Mouse (Mus musculus) liver, adult (tissue): ENCODE measurements around the gene Wdr46.

Source experiments
- GATA4 ChIP-seq: IDR thresholded peaks from 2 replicates; pipeline ENCODE4 v1.6.1; 2014; ENCODE audit warnings: mild to moderate bottlenecking, low read length; ENCODE audit not compliant: insufficient replicate concordance

The Wdr46 gene

DNA sequence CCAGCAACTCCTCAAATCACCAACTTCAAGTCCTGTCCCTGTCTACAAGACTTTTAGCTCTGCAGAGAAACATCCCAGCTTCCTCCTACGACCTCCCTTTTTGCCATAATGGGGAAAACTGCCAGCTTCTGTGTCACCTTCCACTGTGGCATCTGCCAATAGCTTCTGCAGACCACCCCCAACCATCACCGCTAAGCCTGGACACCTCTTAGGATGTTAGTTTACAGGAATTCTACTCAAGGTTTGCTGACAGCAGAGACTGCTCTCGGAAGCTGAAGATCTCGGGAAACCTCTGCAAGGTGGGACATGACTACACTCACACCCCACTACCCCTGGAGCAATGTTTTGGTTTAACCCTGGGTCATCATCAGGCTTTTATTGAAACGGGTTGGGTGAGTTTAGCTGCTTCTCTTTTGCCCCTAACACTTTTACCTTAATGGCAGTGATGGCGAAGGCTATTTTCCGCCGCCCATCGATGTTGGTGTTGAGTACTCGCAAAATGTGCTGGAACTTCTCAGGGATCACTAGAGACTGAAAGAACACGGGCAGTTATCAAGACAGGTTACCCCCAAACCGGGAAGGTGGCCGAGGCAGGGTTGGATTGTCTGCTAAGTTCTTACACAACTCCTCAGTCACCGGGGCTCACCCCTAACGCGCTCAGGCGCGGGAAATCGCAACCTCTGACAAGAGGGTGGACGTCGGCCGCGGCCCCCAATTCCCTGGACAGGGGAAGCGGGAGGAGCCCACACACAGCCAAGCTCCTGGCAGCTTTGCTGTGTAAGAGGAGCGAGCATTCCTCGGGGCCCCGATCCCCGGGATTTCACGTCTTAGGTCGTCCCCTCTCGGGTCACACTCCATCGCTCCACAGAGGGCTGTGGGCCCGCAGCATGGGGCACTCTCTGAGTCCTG, 14.4 kb downstream of the Wdr46 start:
- TF ChIP-seq GATA4 = no peak

DNA sequence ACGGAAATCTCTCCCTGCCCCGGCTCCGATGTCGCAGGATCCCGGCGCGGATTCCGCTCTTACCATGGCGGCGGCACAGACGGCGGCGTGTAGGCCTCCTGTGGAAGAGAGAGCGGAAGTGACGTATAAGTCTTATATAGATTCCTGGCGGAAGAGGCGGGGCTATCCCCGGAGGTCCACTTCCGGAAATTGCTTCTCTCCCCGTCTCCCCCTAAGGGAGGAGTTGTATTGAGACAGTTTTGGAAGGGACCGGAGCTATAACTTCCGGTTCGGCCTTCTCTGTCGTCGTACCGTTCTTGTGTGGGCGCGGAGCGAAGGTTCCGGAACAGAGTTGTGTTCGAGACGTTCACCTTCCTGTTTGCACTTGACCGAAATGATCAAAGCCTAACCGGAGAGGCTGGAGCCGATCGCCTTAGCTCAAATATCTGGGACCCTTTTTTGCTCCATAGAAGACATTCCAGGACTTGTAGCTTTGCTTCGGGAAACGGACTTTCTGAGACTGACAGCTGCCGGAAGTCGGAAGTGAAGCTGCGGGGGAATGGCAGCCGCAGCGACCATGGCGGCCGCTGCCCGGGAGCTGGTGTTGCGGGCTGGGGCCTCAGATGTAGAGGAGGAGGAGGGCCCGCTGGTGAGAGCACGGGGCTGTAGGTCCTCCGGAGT, 15.2 kb downstream of the Wdr46 start, which contains the start of the genes Vps52 and Rps18:
TSS of gene Vps52 (plus strand) at position 258 of the 660 bp plus-strand sequence.
TSS of gene Rps18 (minus strand) at position 447 of the 660 bp plus-strand sequence.
- no peak for TF ChIP-seq GATA4

DNA sequence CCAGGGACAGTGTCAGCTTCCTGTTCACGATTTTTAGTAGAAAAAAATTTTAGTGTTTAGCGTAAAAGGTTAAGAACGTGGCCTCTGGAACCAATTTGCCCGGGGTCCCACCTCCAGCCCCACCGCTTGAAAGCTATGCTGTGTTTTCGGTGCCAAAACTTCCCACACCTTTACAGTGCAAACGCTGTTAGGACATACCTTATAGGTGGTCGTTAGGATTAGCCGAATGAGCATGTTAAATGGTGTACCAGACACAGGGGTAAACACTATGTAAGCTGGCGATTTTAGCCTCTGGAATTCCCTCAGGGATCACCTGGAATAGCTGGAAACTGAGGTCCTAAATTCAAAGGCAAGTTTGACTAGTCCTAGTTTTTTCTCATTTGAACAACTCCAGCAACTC, 15.9 kb downstream of the Wdr46 start:
- TF ChIP-seq GATA4 = no peak

DNA sequence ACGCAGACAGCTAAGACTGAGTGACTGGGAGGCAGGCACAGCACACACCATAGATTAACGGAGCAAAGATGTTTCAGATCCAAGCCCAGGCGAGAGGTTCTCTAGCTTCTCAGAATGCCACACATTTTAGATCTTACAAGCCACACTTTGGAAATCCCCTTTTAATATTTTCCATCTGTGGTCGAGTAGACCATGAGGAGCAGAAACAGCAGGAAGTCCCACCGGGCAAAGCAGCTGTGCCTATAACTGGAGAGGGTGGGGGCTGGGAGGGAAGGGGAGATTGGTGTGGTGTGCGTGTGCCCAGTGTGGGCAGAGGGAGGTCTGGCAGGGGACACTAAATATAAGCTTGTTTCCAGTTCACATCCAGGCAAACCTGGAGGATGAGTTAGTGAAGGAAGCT, 17.0 kb downstream of the Wdr46 start:
- no peak for TF ChIP-seq GATA4

DNA sequence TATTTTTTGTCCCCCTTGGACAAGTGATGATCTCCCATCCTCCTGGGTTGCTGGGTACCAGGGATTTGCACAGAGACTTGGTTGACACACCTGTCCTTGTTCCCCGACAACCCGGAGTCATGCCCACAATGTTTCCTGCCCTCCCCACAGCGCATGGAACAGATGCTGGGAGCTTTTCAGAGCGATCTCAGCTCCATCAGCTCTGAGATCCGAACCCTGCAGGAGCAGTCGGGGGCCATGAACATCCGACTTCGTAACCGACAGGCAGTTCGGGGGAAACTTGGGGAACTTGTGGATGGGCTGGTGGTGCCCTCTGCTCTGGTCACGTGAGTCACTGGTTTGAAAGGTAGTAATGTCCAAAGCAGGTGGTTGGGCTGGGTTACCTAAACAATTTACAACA, 18.0 kb downstream of the Wdr46 start:
- TF ChIP-seq GATA4 = no peak

DNA sequence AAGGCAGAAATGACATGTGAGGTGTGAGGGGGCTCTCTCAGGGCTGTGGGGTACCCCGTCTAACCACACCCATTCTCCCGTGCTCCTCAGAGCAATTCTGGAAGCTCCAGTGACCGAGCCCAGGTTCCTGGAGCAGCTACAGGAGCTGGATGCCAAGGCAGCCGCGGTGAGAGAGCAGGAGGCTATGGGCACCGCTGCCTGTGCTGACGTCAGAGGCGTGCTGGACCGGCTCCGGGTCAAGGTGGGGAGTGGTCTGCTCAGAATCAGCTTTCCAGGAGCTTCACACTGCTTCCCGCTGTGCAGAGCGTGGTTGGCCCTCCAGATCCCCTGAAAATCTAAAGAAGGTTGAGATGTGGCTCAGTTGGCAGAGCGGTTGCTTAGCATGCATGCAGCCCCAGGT, 18.7 kb downstream of the Wdr46 start:
- no peak for TF ChIP-seq GATA4

DNA sequence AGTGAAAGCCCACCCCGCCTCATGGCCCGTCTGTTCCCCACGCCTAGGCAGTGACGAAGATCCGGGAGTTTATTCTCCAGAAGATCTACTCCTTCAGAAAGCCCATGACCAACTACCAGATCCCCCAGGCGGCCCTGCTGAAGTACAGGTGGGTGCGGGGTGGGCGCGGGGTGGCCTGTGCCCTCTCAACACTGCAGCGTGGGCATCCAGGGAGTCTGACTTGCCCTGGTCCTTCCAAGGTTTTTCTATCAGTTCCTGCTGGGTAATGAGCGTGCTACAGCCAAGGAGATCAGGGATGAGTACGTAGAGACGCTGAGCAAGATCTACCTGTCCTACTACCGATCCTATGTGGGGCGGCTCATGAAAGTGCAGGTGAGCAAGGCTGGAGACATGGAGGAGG, 19.5 kb downstream of the Wdr46 start:
- no peak for TF ChIP-seq GATA4

DNA sequence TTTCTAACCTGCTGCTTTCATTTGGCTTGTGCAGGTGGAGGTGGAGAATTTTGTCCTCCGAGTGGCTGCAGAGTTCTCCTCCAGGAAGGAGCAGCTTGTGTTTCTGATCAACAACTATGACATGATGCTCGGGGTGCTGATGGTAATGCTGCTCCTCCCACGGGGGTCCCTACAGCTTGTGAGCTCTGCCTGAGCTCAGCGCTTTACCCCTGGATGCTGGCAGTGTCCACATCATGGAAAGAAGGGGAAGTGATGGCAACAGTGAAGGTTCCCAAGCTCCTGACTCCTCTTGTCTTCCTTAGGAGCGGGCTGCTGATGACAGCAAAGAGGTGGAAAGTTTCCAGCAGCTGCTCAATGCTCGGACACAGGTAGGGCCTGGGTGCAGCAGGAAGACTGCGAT, 22.4 kb downstream of the Wdr46 start:
- TF ChIP-seq GATA4 = no peak

DNA sequence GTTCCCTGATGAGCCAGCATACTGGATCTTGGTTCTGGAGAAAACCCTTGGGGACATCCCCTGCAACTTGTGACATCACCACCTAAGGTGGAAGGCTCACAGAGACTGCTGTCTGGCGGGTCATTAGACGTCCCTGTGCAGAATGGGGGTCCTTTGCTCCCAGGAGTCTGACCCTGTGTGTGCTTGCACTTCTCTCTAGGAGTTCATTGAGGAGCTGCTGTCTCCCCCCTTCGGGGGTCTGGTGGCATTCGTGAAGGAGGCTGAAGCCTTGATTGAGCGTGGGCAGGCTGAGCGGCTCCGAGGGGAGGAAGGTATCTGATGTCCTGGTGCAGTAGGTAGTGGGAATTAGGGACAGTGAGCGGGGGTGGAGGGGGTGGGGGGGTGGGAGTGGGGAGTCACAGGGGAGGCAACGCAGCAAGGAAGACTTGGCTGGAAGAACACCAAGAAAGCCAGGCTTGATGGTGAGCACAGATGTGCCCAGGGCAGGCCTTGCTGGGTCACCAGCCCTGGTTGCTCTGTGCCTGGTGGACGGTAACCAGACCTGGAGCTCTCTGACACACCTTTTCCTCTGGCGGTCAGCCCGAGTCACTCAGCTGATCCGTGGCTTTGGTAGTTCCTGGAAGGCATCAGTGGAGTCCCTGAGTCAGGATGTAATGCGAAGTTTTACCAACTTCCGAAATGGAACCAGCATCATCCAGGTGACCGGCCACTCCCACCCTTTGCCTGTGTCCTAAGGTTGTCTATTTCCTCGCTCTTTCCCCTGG, 24.8 kb downstream of the Wdr46 start:
- no peak for TF ChIP-seq GATA4

DNA sequence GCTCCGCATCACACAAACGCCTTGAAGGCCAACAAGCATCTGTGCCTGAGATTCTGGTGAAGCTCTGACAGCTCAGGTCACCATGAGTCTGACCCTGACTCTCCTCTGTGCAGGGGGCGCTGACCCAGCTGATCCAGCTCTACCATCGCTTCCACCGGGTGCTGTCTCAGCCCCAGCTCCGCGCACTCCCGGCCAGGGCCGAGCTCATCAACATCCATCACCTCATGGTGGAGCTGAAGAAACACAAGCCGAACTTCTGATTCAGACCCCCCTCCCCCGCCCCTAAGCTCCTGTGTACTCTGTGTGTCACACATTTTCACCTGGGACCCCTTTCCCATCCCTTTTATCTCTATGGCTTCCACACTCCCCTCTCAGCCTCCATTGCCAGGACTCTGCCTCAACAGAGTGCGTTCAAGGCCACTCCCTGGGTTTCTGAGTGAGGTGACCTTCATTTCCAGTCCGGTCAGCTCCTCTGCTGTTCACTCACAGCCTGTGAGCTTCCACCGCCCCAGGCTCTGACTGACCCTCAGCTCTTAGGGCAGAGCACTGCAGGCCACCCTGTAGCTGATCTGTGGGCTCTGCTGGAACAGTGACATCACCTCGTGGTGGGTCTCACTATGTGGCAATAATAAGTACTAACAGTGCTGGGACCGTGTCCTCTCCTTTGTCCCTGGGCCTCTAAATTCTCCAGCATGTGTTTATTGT, 25.5 kb downstream of the Wdr46 start:
- no peak for TF ChIP-seq GATA4

DNA sequence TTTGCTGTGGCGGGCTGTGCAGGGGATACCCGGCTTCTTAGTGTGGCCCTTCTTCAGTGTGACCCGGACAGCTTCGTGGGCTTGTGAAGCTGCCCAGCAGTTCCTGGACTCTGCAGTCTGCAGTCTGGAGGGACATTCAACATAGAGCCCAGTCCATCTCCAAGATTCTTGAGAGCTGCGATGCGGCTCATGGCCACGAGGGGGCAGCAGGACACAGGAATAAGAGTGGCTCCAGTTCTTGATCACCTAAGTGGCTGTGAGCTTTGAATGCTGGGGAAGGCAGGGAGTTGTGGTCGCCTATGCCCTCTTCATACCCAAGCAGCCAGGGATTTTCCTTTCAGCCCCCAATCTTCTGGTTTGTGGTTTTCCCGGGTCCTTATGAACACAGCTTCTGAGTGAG, 28.0 kb downstream of the Wdr46 start:
- TF ChIP-seq GATA4 = no peak

DNA sequence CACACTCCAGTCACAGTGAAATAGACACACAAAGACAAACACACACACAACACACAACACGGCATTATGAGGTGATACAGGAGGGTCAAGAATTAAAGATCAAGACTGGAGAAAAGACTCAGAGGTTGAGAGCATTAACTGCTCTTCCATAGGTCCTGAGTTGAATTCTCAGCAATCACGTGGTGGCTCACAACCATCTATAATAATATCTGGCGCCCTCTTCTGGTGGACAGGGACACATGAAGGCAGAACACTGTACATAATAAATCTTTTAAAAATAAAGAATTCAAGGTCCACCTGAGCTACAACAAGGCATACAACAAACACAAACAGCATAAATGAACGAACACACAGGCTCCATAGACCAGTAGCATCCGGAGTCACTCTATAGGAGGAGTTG, 28.5 kb downstream of the Wdr46 start:
- no peak for TF ChIP-seq GATA4

DNA sequence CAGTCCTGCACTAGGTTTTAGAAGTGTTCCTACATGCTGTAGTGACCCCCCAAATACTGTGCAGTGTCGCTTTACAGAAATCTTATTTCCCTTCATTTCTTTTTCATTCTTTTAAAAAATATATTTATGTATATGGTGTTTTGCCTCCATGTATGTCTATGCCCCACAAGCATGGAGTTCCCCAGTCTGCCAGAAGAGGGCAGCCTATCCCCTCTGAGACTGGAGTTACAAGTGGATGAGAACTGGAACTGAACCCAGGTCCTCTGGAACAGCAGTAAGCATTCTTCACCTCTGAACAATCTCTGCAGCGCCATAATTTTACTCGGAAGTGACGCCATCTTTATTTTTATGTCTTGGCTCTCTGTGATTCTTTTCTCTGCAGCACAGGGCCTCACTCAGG, 28.9 kb downstream of the Wdr46 start:
- no peak for TF ChIP-seq GATA4

DNA sequence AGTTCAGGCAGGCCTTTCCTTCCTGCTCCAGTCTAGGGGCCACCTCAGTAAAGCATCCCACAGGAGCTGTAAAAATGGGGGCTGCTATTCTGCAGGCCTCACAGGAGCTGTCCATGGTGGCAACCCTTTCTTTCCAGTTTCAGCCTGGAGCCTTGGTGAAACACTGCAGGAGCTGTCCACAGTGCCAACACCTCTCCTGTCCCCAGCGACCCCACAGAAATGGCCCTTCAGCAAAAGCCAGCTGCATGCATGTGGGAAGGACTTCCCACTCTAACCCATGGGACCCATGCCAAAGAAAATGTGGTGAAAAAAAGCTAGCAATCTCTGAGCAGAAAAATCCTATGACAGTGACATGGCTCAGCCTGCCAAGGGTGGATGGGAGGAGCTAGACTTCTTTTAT, 32.2 kb downstream of the Wdr46 start:
- no peak for TF ChIP-seq GATA4

DNA sequence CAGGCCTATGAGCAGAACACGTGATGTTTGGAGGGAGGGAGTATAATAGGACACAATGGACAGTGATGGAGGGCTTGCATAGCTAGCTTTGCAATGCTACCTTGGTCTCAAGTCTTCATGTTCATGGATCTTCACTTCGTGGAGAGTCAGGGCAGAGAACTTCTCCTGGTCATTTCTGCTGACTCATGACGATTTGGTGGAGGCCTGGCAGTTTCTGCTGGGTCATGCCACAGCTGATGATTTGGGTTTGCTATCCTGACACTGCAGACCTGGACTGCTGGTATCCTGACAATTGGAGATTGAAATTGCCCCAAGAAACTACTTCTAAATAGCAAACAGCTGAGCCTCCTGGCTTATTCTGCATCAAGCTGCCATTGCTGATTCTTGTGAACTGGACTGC, 33.1 kb downstream of the Wdr46 start:
- TF ChIP-seq GATA4 = no peak
